Mouse (Mus musculus) C2C12 (cell line): ENCODE measurements around the gene Hvcn1.

Source experiments
- CTCF ChIP-seq: IDR thresholded peaks from one replicate; pipeline ENCODE4 v1.5.1; 2011; ENCODE audit not compliant: control insufficient read depth, insufficient read depth, insufficient read length
- FOSL1 ChIP-seq: IDR thresholded peaks from one replicate; pipeline ENCODE4 v1.8.0; 2011; ENCODE audit warnings: mild to moderate bottlenecking, low read length; ENCODE audit not compliant: poor library complexity, insufficient read depth, severe bottlenecking
- MAX ChIP-seq: IDR thresholded peaks from one replicate; pipeline ENCODE4 v1.6.1; 2011; ENCODE audit warnings: mild to moderate bottlenecking, control low read depth
- MYOD1 ChIP-seq: IDR thresholded peaks from one replicate; pipeline ENCODE4 v1.6.1; 2011; ENCODE audit warnings: low read depth; ENCODE audit not compliant: control insufficient read depth, insufficient read length

DNA sequence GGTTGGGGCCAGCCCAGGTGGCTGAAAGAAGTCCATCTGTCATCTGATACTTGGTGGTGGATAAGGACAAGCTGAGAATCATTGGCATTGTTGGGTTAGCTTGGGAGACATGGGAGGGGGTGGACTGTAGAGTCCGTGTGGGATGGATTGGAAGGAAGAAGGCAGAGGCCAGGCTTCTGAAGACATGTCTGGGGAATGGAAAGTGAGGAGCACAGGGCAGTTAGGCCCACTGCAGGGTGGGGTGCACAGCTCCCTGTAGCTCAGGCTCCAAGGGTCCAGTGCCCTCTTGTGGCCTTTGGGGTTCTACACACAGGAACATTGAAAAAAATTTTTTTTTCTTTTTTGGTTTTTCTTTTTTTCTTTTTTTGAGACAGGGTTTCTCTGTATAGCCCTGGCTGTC is 30.2 kb upstream of the Hvcn1 start:
- TF ChIP-seq MAX (no peak), FOSL1 (no peak), CTCF (no peak), MYOD1 (no peak)
